Mouse (Mus musculus) thymus, adult 2 months (tissue): ENCODE results near the gene Gm10188.

Experiments used
- CTCF ChIP-seq: fragments of 200-500 bp; IDR thresholded peaks from 2 replicates; pipeline ENCODE4 v1.5.1; 2012; ENCODE audit warnings: mild to moderate bottlenecking, control low read depth, low read length, moderate library complexity, borderline replicate concordance; ENCODE audit not compliant: control insufficient read depth, poor library complexity, insufficient read depth; ENCODE audit errors: extremely low read depth
- POLR2A ChIP-seq: fragments of 200-500 bp; IDR thresholded peaks from 2 replicates; pipeline ENCODE4 v1.6.1; 2012; ENCODE audit warnings: mild to moderate bottlenecking, low read length, control low read depth, moderate library complexity; ENCODE audit not compliant: control insufficient read depth, poor library complexity, insufficient read depth; ENCODE audit errors: extremely low read depth

GRCm38 (mm10) chr1:132266791-132267557, 37.4 kb upstream of the Gm10188 start:
- TF ChIP-seq POLR2A (no peak), CTCF (no peak)
